Comparison of ENCODE assay signal across 22 mouse cellular contexts in the genomic region with DNA sequence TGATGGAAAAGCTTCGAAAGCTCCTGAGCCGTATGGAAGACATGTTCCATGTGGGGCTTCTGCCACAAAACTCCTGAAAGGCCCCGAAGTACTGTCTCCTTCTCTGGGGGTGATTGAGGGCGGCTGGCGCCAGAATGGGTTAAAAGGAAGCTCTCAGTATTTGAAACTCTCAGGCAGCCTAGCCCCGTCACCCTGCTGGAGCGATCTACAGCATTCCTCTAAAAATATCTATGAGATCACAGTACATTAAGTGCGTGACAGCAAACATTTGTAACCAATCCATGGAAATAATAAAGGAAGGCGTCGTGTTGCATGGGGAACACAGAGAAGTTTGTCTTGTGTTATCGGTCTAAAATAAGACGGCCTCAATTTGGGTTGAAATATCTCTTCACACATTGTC.
DNase-seq lines count a peak whose midpoint lies in the region; ATAC-seq and TF ChIP-seq lines count a peak whose summit lies in the region.
"Had no signal": no experiment of that assay in that cellular context is flagged by ENCODE, and none has a peak within 500 bp of the region (broad histone marks: within the 10 kb centered on the region; RNA-seq: fewer than 3 reads in every experiment).

No protein-coding gene starts in this region.

- peaks cover 75% of the 10 kb centered on the region for H3K4me1 ChIP-seq in embryonic facial prominence, embryonic 13.5 days
- peaks cover 34% of the 10 kb centered on the region for H3K4me1 ChIP-seq in embryonic facial prominence, embryonic 10.5 days
- H3K4me1 ChIP-seq in lung, embryonic 14.5 days (ENCODE audit: insufficient read depth): peaks cover 19% of the 10 kb centered on the region

- ATAC-seq in embryonic facial prominence, embryonic 13.5 days (ENCODE audit: insufficient number of reproducible peaks, insufficient read depth, low FRiP score, low TSS enrichment, low read depth): no peak
- ATAC-seq in lung, embryonic 14.5 days (ENCODE audit: insufficient read depth): peak; percentile 36; the same call in 1 of the 2 replicates
- ATAC-seq in frontal cortex, adult (ENCODE audit: low TSS enrichment): no peak
- ATAC-seq: CD4-positive, CD25-positive, alpha-beta regulatory T cell, adult 4 months; forebrain, embryonic 14.5 days; hindbrain, postnatal 0 days had no signal

- 44% methylated on average over 12 of the region's 12 CpGs for WGBS in embryonic facial prominence, embryonic 13.5 days
- WGBS in embryonic facial prominence, embryonic 10.5 days: 87% methylated on average over 12 of the region's 12 CpGs
- 44% methylated on average over 12 of the region's 12 CpGs for WGBS in lung, embryonic 14.5 days

- H3K9ac ChIP-seq in embryonic facial prominence, embryonic 13.5 days: no peak overlapping the region
- H3K9ac ChIP-seq in lung, embryonic 14.5 days: no peak overlapping the region
- H3K9ac ChIP-seq: embryonic facial prominence, embryonic 12.5 days; hindbrain, embryonic 13.5 days had no signal

- TF ChIP-seq CTCF in lung, embryonic 14.5 days (IDR thresholded peaks at IDR 0.05; ENCODE audit: low read depth): no peak

- H3K27me3 ChIP-seq in embryonic facial prominence, embryonic 13.5 days: peaks cover 30% of the 10 kb centered on the region
- 0 out of 2 replicates have a peak, but pooled peaks cover 7% of the 10 kb centered on the region for H3K27me3 ChIP-seq in embryonic facial prominence, embryonic 10.5 days (replicated peaks; ENCODE audit: low read depth, poor library complexity, severe bottlenecking)
- H3K27me3 ChIP-seq in lung, embryonic 14.5 days (ENCODE audit: insufficient read depth, low read length): no peaks in the 10 kb centered on the region
- H3K27me3 ChIP-seq: embryonic facial prominence, embryonic 12.5 days; hindbrain, embryonic 13.5 days had no signal

- H3K4me3 ChIP-seq in embryonic facial prominence, embryonic 13.5 days: no peak overlapping the region
- H3K4me3 ChIP-seq in embryonic facial prominence, embryonic 10.5 days: no peak overlapping the region
- H3K4me3 ChIP-seq in lung, embryonic 14.5 days (ENCODE audit: low read depth, low read length): no peak overlapping the region
- H3K4me3 ChIP-seq: embryonic facial prominence, embryonic 12.5 days; heart, embryonic 10.5 days; hindbrain, embryonic 13.5 days had no signal

- no peaks in the 10 kb centered on the region for H3K36me3 ChIP-seq in embryonic facial prominence, embryonic 13.5 days
- 0 out of 2 replicates have a peak, but pooled peaks cover 3% of the 10 kb centered on the region for H3K36me3 ChIP-seq in embryonic facial prominence, embryonic 10.5 days (replicated peaks)
- peaks cover 3% of the 10 kb centered on the region; the same call in 1 of the 2 replicates for H3K36me3 ChIP-seq in lung, embryonic 14.5 days (ENCODE audit: insufficient read depth)
- H3K36me3 ChIP-seq: embryonic facial prominence, embryonic 12.5 days; heart, embryonic 10.5 days had no signal

- no peak overlapping the region for H3K27ac ChIP-seq in embryonic facial prominence, embryonic 13.5 days
- H3K27ac ChIP-seq in embryonic facial prominence, embryonic 10.5 days (replicated peaks): no peak overlapping the region
- peak overlapping the region; percentile 47 for H3K27ac ChIP-seq in lung, embryonic 14.5 days (ENCODE audit: low read depth)
- H3K27ac ChIP-seq: embryonic facial prominence, embryonic 12.5 days; heart, embryonic 10.5 days; hindbrain, embryonic 13.5 days; hindbrain, postnatal 0 days had no signal

- H3K9me3 ChIP-seq in embryonic facial prominence, embryonic 13.5 days: no peaks in the 10 kb centered on the region
- H3K9me3 ChIP-seq in embryonic facial prominence, embryonic 10.5 days: no peaks in the 10 kb centered on the region
- H3K9me3 ChIP-seq in lung, embryonic 14.5 days (ENCODE audit: low read depth, low read length): no peaks in the 10 kb centered on the region
- H3K9me3 ChIP-seq: embryonic facial prominence, embryonic 12.5 days; G1E; heart, embryonic 10.5 days; hindbrain, embryonic 13.5 days had no signal

- no peak for DNase-seq in embryonic facial prominence, embryonic 10.5 days (ENCODE audit: low spot score)
- DNase-seq in lung, embryonic 14.5 days: peak; percentile 83
- no peak for DNase-seq in lung, adult 18-20 months
- peak; percentile 61 for DNase-seq in lung, postnatal 10 days
- DNase-seq in lung, postnatal 36 days: no peak
- DNase-seq: adrenal gland, postnatal 10 days; cerebellum, adult 11 months; cerebellum, adult 8-10 months; cerebellum, postnatal 14 days; embryo, embryonic 11 days; gastrocnemius, postnatal 36 days; heart, adult 11 months; heart, postnatal 14 days had no signal

- peak overlapping the region; percentile 35 for H3K4me2 ChIP-seq in embryonic facial prominence, embryonic 13.5 days
- H3K4me2 ChIP-seq in lung, embryonic 14.5 days: no peak overlapping the region
- H3K4me2 ChIP-seq: hindbrain, embryonic 13.5 days had no signal

Comparison
In these comparisons a context has a peak if more than half of its experiments do, and no peak if none do; other contexts are left out.
1. DNase-seq: peak in lung, embryonic 14.5 days (single experiment) and lung, postnatal 10 days (single experiment); none in embryonic facial prominence, embryonic 10.5 days (single experiment), lung, adult 18-20 months (0 of 2) and lung, postnatal 36 days (single experiment).